Mouse (Mus musculus) neural tube, embryonic 14.5 days (tissue): Measurements from ENCODE around the gene Vwa8. TPM values are rescaled to one million over a fixed set of nuclear protein-coding genes. Genes with fewer than 3 reads are reported as not detected.
A peak's percentile ranks its signal among the peaks of the same experiment; 100 is the strongest.
"Not testable (repeated sequence)": the region's sequence is repeated elsewhere in the genome, so short reads cannot be mapped to it uniquely, and the experiment has no call there.

ENCODE experiments used
- ATAC-seq: fragments of 200-750 bp; cut with Nextera tagmentation; 2 replicates; pipeline ENCODE4 v1.8.0; 2017; ENCODE audit warnings: low read depth, mild to moderate bottlenecking, moderate TSS enrichment, moderate library complexity
- H3K27ac ChIP-seq: fragments of 300-500 bp; sonication (generic); 2 replicates; pipeline ENCODE4 v1.5.1; 2014; ENCODE audit warnings: low read depth, mild to moderate bottlenecking, control low read depth, low read length, moderate library complexity, mixed read lengths
- H3K27me3 ChIP-seq: fragments of 300-500 bp; sonication (generic); 2 replicates; pipeline ENCODE4 v1.6.1; 2014; ENCODE audit warnings: low read length; ENCODE audit not compliant: control insufficient read depth, insufficient read depth
- H3K36me3 ChIP-seq: fragments of 300-500 bp; sonication (generic); 2 replicates; pipeline ENCODE4 v1.6.1; 2014; ENCODE audit warnings: low read length, mixed read lengths; ENCODE audit not compliant: control insufficient read depth, insufficient read depth
- H3K4me1 ChIP-seq: fragments of 300-500 bp; sonication (generic); 2 replicates; pipeline ENCODE4 v1.6.1; 2014; ENCODE audit warnings: low read length; ENCODE audit not compliant: control insufficient read depth, insufficient read depth
- H3K4me2 ChIP-seq: fragments of 300-500 bp; sonication (generic); 2 replicates; pipeline ENCODE4 v1.6.1; 2014; ENCODE audit warnings: mild to moderate bottlenecking, low read depth, low read length, control low read depth
- H3K4me3 ChIP-seq: fragments of 300-500 bp; sonication (generic); 2 replicates; pipeline ENCODE4 v1.5.1; 2014; ENCODE audit warnings: low read depth, low read length, control low read depth, mixed read lengths
- H3K9ac ChIP-seq: fragments of 300-500 bp; sonication (generic); replicated peaks from 2 replicates; pipeline ENCODE4 v1.6.1; 2014; ENCODE audit warnings: low read depth, mild to moderate bottlenecking, control low read depth, low read length, mixed read lengths
- H3K9me3 ChIP-seq: fragments of 300-500 bp; sonication (generic); 2 replicates; pipeline ENCODE4 v1.6.1; 2016; ENCODE audit warnings: low read length; ENCODE audit not compliant: control insufficient read depth
- WGBS: fragments of 180-500 bp; shearing (Covaris S2); extraction: QIAGEN DNeasy Blood & Tissue Kit; methylation state at CpG from one replicate; pipeline ENCODE4 v1.1.7; 2014; 5-methylcytosine and 5-hydroxymethylcytosine counted together
- polyA plus RNA-seq: library from polyadenylated mRNA; unstranded; fragments of >200 nt; fragmentation: Nextera tagmentation; extraction: Ambion mirVana; gene quantifications from 2 replicates; pipeline ENCODE4 v1.2.1, GENCODE M21; 2014

Gene Vwa8
- polyA plus RNA-seq, 1 experiment from 2014 or later: 8.7 TPM

DNA sequence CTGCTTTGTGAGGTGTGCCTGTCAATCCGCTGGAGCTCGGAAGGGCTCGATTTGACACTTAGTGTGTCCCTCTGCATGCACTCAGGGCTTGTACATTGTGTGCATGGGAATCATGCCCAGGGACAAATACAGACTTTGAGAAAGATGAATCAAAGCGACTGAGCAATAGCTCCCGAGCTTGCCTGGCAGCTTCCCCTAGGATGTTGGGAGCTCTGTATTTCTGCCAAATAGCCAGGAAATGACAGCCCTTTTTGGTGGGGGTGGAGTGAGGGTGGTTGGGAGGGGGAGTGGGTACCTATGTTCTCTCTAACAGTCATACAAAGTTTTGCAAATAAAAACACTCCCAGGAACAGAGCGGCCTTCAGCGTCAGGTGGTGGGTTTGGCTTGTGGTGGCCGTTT lies 138.7 kb downstream of the Vwa8 start:
- H3K27ac ChIP-seq: no peak overlapping the region
- H3K4me2 ChIP-seq: no peak overlapping the region
- H3K27me3 ChIP-seq: no peaks in the 10 kb centered on the region
- no peak for ATAC-seq
- 88% methylated on average over 8 of the region's 8 CpGs for WGBS
- H3K4me3 ChIP-seq: no peak overlapping the region
- H3K9ac ChIP-seq: no peak overlapping the region
- no peaks in the 10 kb centered on the region for H3K36me3 ChIP-seq
- no peaks in the 10 kb centered on the region for H3K9me3 ChIP-seq
- no peaks in the 10 kb centered on the region for H3K4me1 ChIP-seq

DNA sequence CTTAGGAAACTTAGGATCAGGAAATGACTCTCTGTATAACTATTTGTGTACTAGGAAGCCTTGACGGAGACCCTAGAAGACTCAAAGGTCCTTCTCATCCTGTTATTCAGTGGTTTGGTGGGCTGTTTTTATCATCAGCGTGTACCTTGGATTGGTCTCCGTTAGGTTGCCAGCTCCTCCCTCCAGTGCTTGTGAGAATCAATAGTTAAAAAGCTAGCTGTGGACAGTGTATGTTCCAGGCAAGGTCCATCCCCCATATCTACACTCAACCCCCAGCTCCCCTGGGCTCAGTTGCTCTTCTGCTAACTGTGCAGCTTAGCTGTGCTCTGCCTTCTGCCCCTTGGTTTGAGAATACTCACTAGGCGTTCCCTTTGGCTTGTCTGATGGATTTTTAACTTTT lies 143.6 kb downstream of the Vwa8 start:
- H3K4me2 ChIP-seq: no peak overlapping the region
- WGBS: 86% methylated on average over 4 of the region's 4 CpGs
- H3K4me3 ChIP-seq: no peak overlapping the region
- ATAC-seq: no peak
- no peaks in the 10 kb centered on the region for H3K27me3 ChIP-seq
- no peak overlapping the region for H3K27ac ChIP-seq
- H3K4me1 ChIP-seq: no peaks in the 10 kb centered on the region
- H3K36me3 ChIP-seq: no peaks in the 10 kb centered on the region
- no peaks in the 10 kb centered on the region for H3K9me3 ChIP-seq
- no peak overlapping the region for H3K9ac ChIP-seq

DNA sequence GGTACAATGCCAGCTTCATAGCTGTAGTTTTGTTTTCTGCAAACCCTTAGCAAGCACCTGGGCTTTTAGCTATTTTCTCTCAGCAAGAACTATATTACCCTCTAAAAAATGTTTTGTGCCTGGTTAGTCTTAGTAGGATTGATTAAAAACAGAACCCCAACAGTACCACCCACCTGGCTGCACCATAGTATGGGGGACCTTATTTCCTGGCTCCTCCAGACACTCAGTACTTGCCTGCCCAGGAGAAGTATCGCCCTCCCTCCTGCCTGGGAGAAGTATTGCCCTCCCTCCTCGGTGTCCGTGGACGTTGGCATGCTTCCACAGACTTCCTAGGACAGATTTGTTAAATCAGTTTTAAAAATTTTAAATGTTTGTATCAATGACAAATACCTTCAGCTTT lies 144.7 kb downstream of the Vwa8 start:
- Histone ChIP-seq H3K27ac (no peak overlapping the region), H3K4me3 (no peak overlapping the region), H3K36me3 (no peaks in the 10 kb centered on the region), H3K4me1 (no peaks in the 10 kb centered on the region), H3K9ac (no peak overlapping the region), H3K9me3 (no peaks in the 10 kb centered on the region), H3K27me3 (no peaks in the 10 kb centered on the region), H3K4me2 (no peak overlapping the region)
- WGBS: 82% methylated on average over 4 of the region's 4 CpGs
- no peak for ATAC-seq

DNA sequence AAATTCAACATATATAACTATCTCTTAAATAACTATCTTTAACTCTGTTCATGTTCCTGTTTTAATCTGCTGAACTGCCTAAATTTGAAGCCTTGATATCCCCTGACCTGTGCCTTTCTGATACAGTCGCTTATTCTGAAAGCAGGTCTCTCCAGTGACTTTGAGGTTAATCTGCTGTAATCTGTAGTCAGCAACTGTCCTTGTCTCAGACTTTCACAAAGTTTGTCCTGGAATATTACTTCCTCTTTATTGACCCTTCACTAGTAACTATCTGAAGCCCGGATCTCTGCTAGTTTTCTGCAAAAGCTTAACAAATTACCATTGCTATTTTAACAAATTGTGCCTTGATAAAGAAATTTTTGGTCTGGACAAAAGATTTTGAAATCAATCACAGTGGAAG lies 147.5 kb downstream of the Vwa8 start:
- H3K4me2 ChIP-seq: no peak overlapping the region
- no peak overlapping the region for H3K27ac ChIP-seq
- H3K9ac ChIP-seq: no peak overlapping the region
- H3K4me3 ChIP-seq: no peak overlapping the region
- H3K9me3 ChIP-seq: no peaks in the 10 kb centered on the region
- H3K36me3 ChIP-seq: no peaks in the 10 kb centered on the region
- no peaks in the 10 kb centered on the region for H3K27me3 ChIP-seq
- WGBS: 99% methylated on average over 2 of the region's 2 CpGs
- ATAC-seq: no peak
- no peaks in the 10 kb centered on the region for H3K4me1 ChIP-seq

DNA sequence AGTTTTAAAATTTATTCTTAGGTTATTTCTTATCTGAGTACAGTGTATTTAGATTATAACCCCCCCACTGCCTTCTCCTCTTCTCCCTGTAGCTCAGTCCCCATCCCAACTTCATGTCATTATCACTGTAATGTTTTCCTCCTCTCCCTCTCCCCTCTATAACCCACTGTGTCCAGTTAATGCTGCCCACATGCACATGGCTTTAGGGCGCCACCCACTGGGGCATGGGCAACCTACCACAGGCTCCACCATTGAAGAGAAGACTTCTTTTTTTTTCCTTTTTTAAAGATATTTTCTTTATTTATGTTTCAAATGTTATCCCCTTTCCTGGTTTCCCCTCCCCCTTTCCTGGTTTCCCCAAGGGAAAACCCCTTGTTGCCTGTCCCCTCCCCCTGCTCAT lies 154.7 kb downstream of the Vwa8 start:
- Histone ChIP-seq H3K36me3 (no peaks in the 10 kb centered on the region), H3K4me3 (no peak overlapping the region), H3K27me3 (no peaks in the 10 kb centered on the region), H3K9ac (no peak overlapping the region), H3K4me1 (no peaks in the 10 kb centered on the region), H3K4me2 (no peak overlapping the region), H3K27ac (no peak overlapping the region), H3K9me3 (no peaks in the 10 kb centered on the region)
- WGBS: 45% methylated on average over 1 of the region's 1 CpGs
- no peak for ATAC-seq

DNA sequence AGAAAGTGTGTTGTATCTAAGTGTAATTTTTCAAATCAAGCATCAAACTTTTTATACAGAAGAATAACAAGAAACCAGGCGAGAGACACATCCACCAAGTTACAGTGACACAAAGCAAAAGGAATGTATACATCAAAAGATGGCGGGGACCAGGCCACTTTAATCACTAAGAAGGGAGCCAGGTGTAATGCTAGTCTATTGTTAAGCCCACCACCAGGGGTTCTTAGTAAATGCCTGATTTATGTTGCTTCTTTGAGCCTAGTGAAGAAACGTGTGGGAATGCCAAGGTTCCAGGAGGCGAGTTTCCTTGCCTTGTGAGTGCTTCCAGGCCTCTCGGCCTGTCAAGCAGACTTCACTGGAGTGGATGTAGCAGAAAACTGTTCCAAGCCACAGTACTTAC lies 168.9 kb downstream of the Vwa8 start:
- not testable (repeated sequence) for H3K4me1 ChIP-seq, ATAC-seq, H3K27ac ChIP-seq, H3K27me3 ChIP-seq, H3K9me3 ChIP-seq, H3K9ac ChIP-seq, H3K4me2 ChIP-seq, H3K36me3 ChIP-seq, H3K4me3 ChIP-seq
- 68% methylated on average over 5 of the region's 5 CpGs for WGBS

DNA sequence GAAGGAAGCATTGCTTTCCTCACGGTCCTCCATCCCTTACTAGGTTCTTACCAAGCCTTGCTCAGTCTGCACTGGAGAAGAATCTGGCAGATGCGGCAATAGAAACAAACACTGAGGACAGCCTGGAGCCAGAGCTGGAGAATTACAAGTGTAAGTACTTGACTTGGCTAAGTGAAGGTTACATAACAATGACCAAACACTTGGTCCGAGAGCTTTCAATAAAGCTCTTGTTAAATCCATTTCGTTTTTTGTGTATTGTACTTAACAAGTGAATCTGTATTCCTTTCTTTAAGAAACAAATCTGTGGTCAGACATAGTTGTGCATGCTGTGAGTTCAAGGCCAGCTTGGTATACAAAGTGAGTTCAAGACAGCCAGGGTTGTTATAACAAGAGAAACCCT lies 169.7 kb downstream of the Vwa8 start:
- 91% methylated on average over 4 of the region's 4 CpGs for WGBS
- no peak for ATAC-seq
- H3K9ac ChIP-seq: no peak overlapping the region
- H3K4me3 ChIP-seq: no peak overlapping the region
- H3K27me3 ChIP-seq: no peaks in the 10 kb centered on the region
- peaks cover 5% of the 10 kb centered on the region; the same call in 1 of the 2 replicates for H3K4me1 ChIP-seq
- H3K9me3 ChIP-seq: no peaks in the 10 kb centered on the region
- H3K36me3 ChIP-seq: no peaks in the 10 kb centered on the region
- H3K27ac ChIP-seq: no peak overlapping the region
- H3K4me2 ChIP-seq: no peak overlapping the region

DNA sequence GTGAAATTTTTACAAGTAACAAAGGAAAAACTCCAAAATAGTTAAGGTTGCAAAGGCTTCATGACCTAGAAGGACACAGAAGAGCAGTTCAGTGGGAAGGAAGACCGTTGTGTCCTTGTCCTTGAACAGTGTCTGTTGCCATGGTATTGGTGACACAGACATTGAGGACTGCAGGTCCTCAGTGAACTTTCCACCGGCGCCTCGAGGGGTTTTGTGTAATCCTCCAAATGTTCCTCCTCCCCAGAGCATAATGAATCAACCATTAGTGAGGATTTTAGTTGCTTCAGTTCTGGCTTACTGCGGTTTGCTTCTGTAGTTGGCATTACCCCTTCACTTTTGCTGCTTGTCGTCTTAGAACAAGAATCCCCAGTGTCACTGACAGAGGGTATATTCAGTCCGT lies 172.9 kb downstream of the Vwa8 start:
- no peaks in the 10 kb centered on the region for H3K27me3 ChIP-seq
- H3K4me2 ChIP-seq: no peak overlapping the region
- ATAC-seq: peak; percentile 77; the same call in 1 of the 2 replicates
- H3K27ac ChIP-seq: no peak overlapping the region
- H3K9me3 ChIP-seq: no peaks in the 10 kb centered on the region
- WGBS: 20% methylated on average over 7 of the region's 7 CpGs
- H3K4me1 ChIP-seq: peaks cover 5% of the 10 kb centered on the region; the same call in 1 of the 2 replicates
- no peak overlapping the region for H3K9ac ChIP-seq
- H3K36me3 ChIP-seq: no peaks in the 10 kb centered on the region
- no peak overlapping the region for H3K4me3 ChIP-seq

DNA sequence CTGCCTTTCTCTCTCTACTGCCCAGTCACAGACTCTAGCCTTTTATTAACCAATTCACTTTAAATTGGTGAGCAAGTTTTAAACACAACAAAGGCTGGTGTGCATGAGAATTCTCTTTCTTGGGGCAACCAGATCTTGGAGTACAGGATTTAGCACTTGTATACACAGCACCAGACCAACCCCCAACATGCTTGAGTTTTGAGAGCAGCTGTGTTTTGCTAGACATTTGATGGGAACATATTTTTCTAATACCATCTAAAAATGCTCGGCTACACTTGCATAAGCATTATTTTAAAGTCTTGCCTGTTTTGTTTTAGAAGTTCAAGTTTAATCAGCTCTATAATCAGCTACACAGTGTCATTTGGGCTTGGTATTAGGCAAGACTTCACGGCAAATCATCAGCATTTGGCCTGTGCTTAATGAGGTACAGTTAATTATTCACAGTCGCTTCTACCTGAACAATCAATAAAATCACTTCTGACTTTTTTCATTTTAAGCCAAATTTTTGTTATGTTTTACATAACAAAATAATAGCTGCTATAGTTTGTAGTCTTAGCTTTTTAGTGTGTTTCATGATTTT lies 180.2 kb downstream of the Vwa8 start:
- no peak overlapping the region for H3K4me2 ChIP-seq
- ATAC-seq: no peak
- WGBS: 67% methylated on average over 3 of the region's 3 CpGs
- H3K4me3 ChIP-seq: no peak overlapping the region
- H3K9ac ChIP-seq: no peak overlapping the region
- H3K36me3 ChIP-seq: no peaks in the 10 kb centered on the region
- H3K27me3 ChIP-seq: no peaks in the 10 kb centered on the region
- no peaks in the 10 kb centered on the region for H3K4me1 ChIP-seq
- H3K9me3 ChIP-seq: no peaks in the 10 kb centered on the region
- H3K27ac ChIP-seq: no peak overlapping the region
